Mouse (Mus musculus) liver, postnatal 0 days (tissue): Measurements from ENCODE around the gene Unc13a. TPM values are rescaled to one million over a fixed set of nuclear protein-coding genes. Genes with fewer than 3 reads are reported as not detected.
A peak's percentile ranks its signal among the peaks of the same experiment; 100 is the strongest.

Experiments used
- ATAC-seq: fragments of 200-750 bp; cut with Nextera tagmentation; 2 replicates; pipeline ENCODE4 v1.8.0; 2017; ENCODE audit warnings: mild to moderate bottlenecking, moderate library complexity
- DNase-seq: peaks from one replicate; pipeline ENCODE4 v3.0.0-alpha.2; 2016
- H3K27ac ChIP-seq: fragments of 300-500 bp; sonication (generic); 2 replicates; pipeline ENCODE4 v1.5.1; 2014; ENCODE audit warnings: antibody characterized with exemption, moderate library complexity, mild to moderate bottlenecking, low read depth
- H3K27me3 ChIP-seq: fragments of 300-500 bp; sonication (generic); 2 replicates; pipeline ENCODE4 v1.6.1; 2014; ENCODE audit warnings: low read length, control low read depth, mixed read lengths; ENCODE audit not compliant: insufficient read depth
- H3K36me3 ChIP-seq: fragments of 300-500 bp; sonication (generic); replicated peaks from 2 replicates; pipeline ENCODE4 v1.6.1; 2014; ENCODE audit warnings: mild to moderate bottlenecking, control low read depth, low read length, moderate library complexity, mixed read lengths; ENCODE audit not compliant: insufficient read depth
- H3K4me1 ChIP-seq: fragments of 300-500 bp; sonication (generic); 2 replicates; pipeline ENCODE4 v1.6.1; 2014; ENCODE audit warnings: antibody characterized with exemption, mild to moderate bottlenecking, control low read depth; ENCODE audit not compliant: insufficient read depth
- H3K4me2 ChIP-seq: fragments of 300-500 bp; sonication (generic); 2 replicates; pipeline ENCODE4 v1.6.1; 2014; ENCODE audit warnings: low read depth, mild to moderate bottlenecking, low read length, moderate library complexity, mixed read lengths
- H3K4me3 ChIP-seq: fragments of 300-500 bp; sonication (generic); 2 replicates; pipeline ENCODE4 v1.5.1; 2014; ENCODE audit warnings: low read depth, low read length
- H3K9ac ChIP-seq: fragments of 300-500 bp; sonication (generic); replicated peaks from 2 replicates; pipeline ENCODE4 v1.6.1; 2014; ENCODE audit warnings: mild to moderate bottlenecking, moderate library complexity
- H3K9me3 ChIP-seq: fragments of 300-500 bp; sonication (generic); 2 replicates; pipeline ENCODE4 v1.6.1; 2016; ENCODE audit warnings: mild to moderate bottlenecking, control low read depth, low read length, mixed read lengths
- CTCF ChIP-seq: sonication (generic); IDR thresholded peaks from 2 replicates; pipeline ENCODE4 v1.5.1; 2016; ENCODE audit warnings: antibody characterized with exemption, low read depth
- EP300 ChIP-seq: IDR thresholded peaks from 2 replicates; pipeline ENCODE4 v1.6.1; 2016; ENCODE audit warnings: antibody characterized with exemption, low read depth, mild to moderate bottlenecking
- WGBS: fragments of 180-500 bp; shearing (Covaris S2); extraction: QIAGEN DNeasy Blood & Tissue Kit; methylation state at CpG from one replicate; pipeline ENCODE4 v1.1.7; 2014; ENCODE audit not compliant: insufficient replicate concordance; 5-methylcytosine and 5-hydroxymethylcytosine counted together
- polyA plus RNA-seq: library from polyadenylated mRNA; unstranded; fragments of >200 nt; fragmentation: Nextera tagmentation; extraction: Ambion mirVana; gene quantifications from 2 replicates; pipeline ENCODE4 v1.2.1, GENCODE M21; 2015

The Unc13a gene
- polyA plus RNA-seq, 1 experiment from 2014 or later: 0.36 TPM

GRCm38 (mm10) chr8:71654600-71654999, 17.0 kb downstream of the Unc13a start:
- no peak overlapping the region for H3K4me2 ChIP-seq
- H3K4me3 ChIP-seq: no peak overlapping the region
- H3K9me3 ChIP-seq: no peaks in the 10 kb centered on the region
- H3K27me3 ChIP-seq: peaks cover 41% of the 10 kb centered on the region
- no peak for TF ChIP-seq CTCF
- TF ChIP-seq EP300: no peak
- ATAC-seq: peak; percentile 28; the same call in 1 of the 2 replicates
- WGBS: 1% methylated on average over 24 of the region's 24 CpGs
- peak; percentile 79 for DNase-seq
- H3K4me1 ChIP-seq: 0 out of 2 replicates have a peak, but pooled peaks cover 2% of the 10 kb centered on the region
- H3K27ac ChIP-seq: no peak overlapping the region
- no peak overlapping the region for H3K9ac ChIP-seq
- H3K36me3 ChIP-seq: no peaks in the 10 kb centered on the region

- Histone ChIP-seq H3K36me3 (no peaks in the 10 kb centered on the region), H3K4me3 (no peak overlapping the region), H3K9me3 (no peaks in the 10 kb centered on the region), H3K27ac (no peak overlapping the region), H3K4me2 (no peak overlapping the region), H3K27me3 (no peaks in the 10 kb centered on the region), H3K9ac (no peak overlapping the region), H3K4me1 (no peaks in the 10 kb centered on the region)
- 84% methylated on average over 9 of the region's 9 CpGs for WGBS
- ATAC-seq: no peak
- TF ChIP-seq CTCF (no peak), EP300 (no peak)
- no peak for DNase-seq
Measured at GRCm38 (mm10) chr8:71645510-71645909, 26.0 kb downstream of the Unc13a start.

- Histone ChIP-seq H3K4me3 (no peak overlapping the region), H3K4me2 (no peak overlapping the region), H3K4me1 (no peaks in the 10 kb centered on the region; the same call in 1 of the 2 replicates), H3K36me3 (no peaks in the 10 kb centered on the region), H3K9me3 (no peaks in the 10 kb centered on the region), H3K27me3 (peaks cover 6% of the 10 kb centered on the region; the same call in 1 of the 2 replicates), H3K9ac (no peak overlapping the region), H3K27ac (no peak overlapping the region)
- ATAC-seq (no peak), DNase-seq (no peak)
- WGBS: 71% methylated on average over 4 of the region's 4 CpGs
- TF ChIP-seq CTCF (no peak), EP300 (no peak)
Measured at GRCm38 (mm10) chr8:71639318-71639717, 32.2 kb downstream of the Unc13a start.

- TF ChIP-seq EP300 (no peak), CTCF (no peak)
- H3K27ac ChIP-seq: no peak overlapping the region
- DNase-seq: no peak
- H3K4me2 ChIP-seq: no peak overlapping the region
- no peak for ATAC-seq
- no peak overlapping the region for H3K9ac ChIP-seq
- 66% methylated on average over 6 of the region's 6 CpGs for WGBS
- no peaks in the 10 kb centered on the region for H3K36me3 ChIP-seq
- peaks cover 15% of the 10 kb centered on the region for H3K27me3 ChIP-seq
- no peaks in the 10 kb centered on the region for H3K9me3 ChIP-seq
- H3K4me3 ChIP-seq: no peak overlapping the region
- no peaks in the 10 kb centered on the region; the same call in 1 of the 2 replicates for H3K4me1 ChIP-seq
Measured at GRCm38 (mm10) chr8:71638321-71638720, 33.2 kb downstream of the Unc13a start.

- ATAC-seq: no peak
Measured at GRCm38 (mm10) chr8:71637149-71638095, 34.1 kb downstream of the Unc13a start.

GRCm38 (mm10) chr8:71633981-71634667, 37.4 kb downstream of the Unc13a start:
- Histone ChIP-seq H3K4me2 (peak overlapping the region; percentile 28), H3K9me3 (no peaks in the 10 kb centered on the region), H3K27me3 (peaks cover 35% of the 10 kb centered on the region), H3K4me3 (0 out of 2 replicates have a peak overlapping the region, but pooled peaks have one; percentile 5), H3K9ac (no peak overlapping the region), H3K36me3 (no peaks in the 10 kb centered on the region), H3K27ac (no peak overlapping the region), H3K4me1 (peaks cover 12% of the 10 kb centered on the region)
- DNase-seq (peak; percentile 70), ATAC-seq (no peak)
- WGBS: 4% methylated on average over 26 of the region's 26 CpGs
- TF ChIP-seq CTCF: no peak
- no peak for TF ChIP-seq EP300

More at GRCm38 (mm10) chr8:71637149-71638095, 34.1 kb downstream of the Unc13a start:
- Histone ChIP-seq H3K9me3 (no peaks in the 10 kb centered on the region), H3K4me1 (no peaks in the 10 kb centered on the region; the same call in 1 of the 2 replicates), H3K27me3 (peaks cover 19% of the 10 kb centered on the region), H3K9ac (no peak overlapping the region), H3K27ac (no peak overlapping the region), H3K36me3 (no peaks in the 10 kb centered on the region), H3K4me3 (no peak overlapping the region), H3K4me2 (no peak overlapping the region)
- WGBS: 56% methylated on average over 8 of the region's 8 CpGs
- TF ChIP-seq EP300 (no peak), CTCF (no peak)
- DNase-seq: no peak
